Mouse (Mus musculus) hindbrain, embryonic 15.5 days (tissue): ENCODE measurements at regions not wholly inside any gene's neighbourhood (a gene's known extent, or its start where the extent isn't known, plus 50 kb on each side); places are given as distances from the start of the nearest gene placed in this dataset.
A peak's percentile ranks its signal among the peaks of the same experiment; 100 is the strongest.

Experiments used
- ATAC-seq: fragments of 200-750 bp; cut with Nextera tagmentation; 2 replicates; pipeline ENCODE4 v1.8.0; 2017; ENCODE audit warnings: low read depth, moderate number of reproducible peaks, moderate TSS enrichment; ENCODE audit not compliant: low FRiP score
- H3K27ac ChIP-seq: fragments of 300-500 bp; sonication (generic); replicated peaks from 2 replicates; pipeline ENCODE4 v1.5.1; 2015; ENCODE audit warnings: mild to moderate bottlenecking, inconsistent platforms
- H3K27me3 ChIP-seq: fragments of 300-500 bp; sonication (generic); 2 replicates; pipeline ENCODE4 v1.6.1; 2015; ENCODE audit warnings: control low read depth, inconsistent platforms
- H3K36me3 ChIP-seq: fragments of 300-500 bp; sonication (generic); 2 replicates; pipeline ENCODE4 v1.6.1; 2015; ENCODE audit warnings: control low read depth, inconsistent platforms
- H3K4me1 ChIP-seq: fragments of 300-500 bp; sonication (generic); replicated peaks from 2 replicates; pipeline ENCODE4 v1.6.1; 2015; ENCODE audit warnings: control low read depth, inconsistent platforms
- H3K4me2 ChIP-seq: fragments of 300-500 bp; sonication (generic); 2 replicates; pipeline ENCODE4 v1.6.1; 2015; ENCODE audit warnings: moderate library complexity, mild to moderate bottlenecking, inconsistent platforms
- H3K4me3 ChIP-seq: fragments of 300-500 bp; sonication (generic); 2 replicates; pipeline ENCODE4 v1.5.1; 2015; ENCODE audit warnings: mild to moderate bottlenecking, inconsistent platforms
- H3K9ac ChIP-seq: fragments of 300-500 bp; sonication (generic); 2 replicates; pipeline ENCODE4 v1.6.1; 2015; ENCODE audit warnings: inconsistent platforms
- H3K9me3 ChIP-seq: fragments of 300-500 bp; sonication (generic); 2 replicates; pipeline ENCODE4 v1.6.1; 2016; ENCODE audit warnings: control low read depth, inconsistent platforms
- WGBS: fragments of 180-500 bp; shearing (Covaris S2); methylation state at CpG from one replicate; pipeline ENCODE4 v1.1.7; 2015; 5-methylcytosine and 5-hydroxymethylcytosine counted together

- no peak overlapping the region for H3K4me3 ChIP-seq
- no peak overlapping the region for H3K4me2 ChIP-seq
- H3K9ac ChIP-seq, result no peak overlapping the region
- peaks cover 2% of the 10 kb centered on the region; the same call in 1 of the 2 replicates for H3K4me1 ChIP-seq
- H3K27me3 ChIP-seq, result no peaks in the 10 kb centered on the region
- H3K27ac ChIP-seq, result no peak overlapping the region
- no peaks in the 10 kb centered on the region for H3K36me3 ChIP-seq
- peaks cover 6% of the 10 kb centered on the region; the same call in 1 of the 2 replicates for H3K9me3 ChIP-seq
- WGBS, result 70% methylated on average over 12 of the region's 12 CpGs
- no peak for ATAC-seq
These were observed 135.3 kb downstream of the Gm26897 start for GRCm38 (mm10) chr5:111869011-111869410.

DNA sequence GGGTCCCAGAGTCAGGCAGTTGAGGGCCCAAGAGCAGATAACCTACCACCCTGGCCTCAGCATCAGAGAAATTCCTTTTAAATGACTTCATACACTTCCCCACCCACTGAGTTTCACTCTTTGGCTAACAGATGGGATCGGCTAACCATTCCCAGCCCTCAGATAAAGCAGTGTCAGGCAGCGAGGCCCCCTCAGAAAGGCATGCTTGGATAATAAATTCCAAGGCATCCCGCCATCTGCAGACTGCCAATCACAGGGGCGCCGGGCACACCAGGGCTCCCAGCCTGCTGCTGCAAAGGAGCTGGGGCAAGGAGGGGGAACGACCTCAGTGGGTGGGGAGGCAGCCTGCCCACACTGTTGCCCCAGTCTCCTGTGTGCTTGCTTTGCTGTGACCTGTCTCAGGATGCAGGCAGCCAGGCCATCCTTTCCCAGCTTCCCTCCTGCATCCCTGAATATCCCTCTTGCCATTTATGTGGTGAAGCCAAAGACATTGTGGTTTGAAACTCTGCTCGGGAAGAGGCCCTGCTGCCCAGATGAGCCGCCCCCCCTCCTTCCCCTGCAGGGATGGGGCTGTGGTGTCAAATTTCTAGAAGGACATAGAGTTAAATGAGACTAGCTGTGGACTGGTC is 143.6 kb downstream of the Gm26897 start:
- no peaks in the 10 kb centered on the region for H3K36me3 ChIP-seq
- WGBS, result 7% methylated on average over 8 of the region's 8 CpGs
- H3K9ac ChIP-seq, result no peak overlapping the region
- no peaks in the 10 kb centered on the region for H3K9me3 ChIP-seq
- peaks cover 11% of the 10 kb centered on the region for H3K4me1 ChIP-seq
- H3K4me2 ChIP-seq, result no peak overlapping the region
- no peak overlapping the region for H3K4me3 ChIP-seq
- no peaks in the 10 kb centered on the region for H3K27me3 ChIP-seq
- no peak overlapping the region for H3K27ac ChIP-seq
- ATAC-seq, result peak; percentile 30; the same call in 1 of the 2 replicates

DNA sequence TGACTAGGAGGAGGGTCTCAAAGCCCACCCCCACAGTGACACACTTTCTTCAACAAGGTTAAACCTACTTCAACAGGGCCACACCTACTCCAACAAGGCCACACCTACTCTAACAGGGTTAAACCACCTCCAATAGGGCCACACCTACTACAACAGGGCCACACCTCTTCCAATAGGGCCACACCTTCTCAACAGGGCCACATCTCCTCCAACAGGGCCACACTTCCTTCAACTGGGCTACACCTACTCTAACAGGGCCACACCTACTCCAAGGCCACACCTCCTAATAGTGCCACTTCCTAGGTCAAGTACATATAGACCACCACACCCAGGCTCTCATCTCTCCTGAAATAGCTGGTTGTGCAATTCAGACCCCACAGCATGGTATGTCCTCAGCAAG is 145.3 kb downstream of the Gm26897 start:
- Histone ChIP-seq H3K4me2 (no peak overlapping the region), H3K4me3 (no peak overlapping the region), H3K4me1 (peaks cover 11% of the 10 kb centered on the region), H3K9me3 (no peaks in the 10 kb centered on the region), H3K27me3 (no peaks in the 10 kb centered on the region), H3K27ac (no peak overlapping the region), H3K9ac (no peak overlapping the region), H3K36me3 (no peaks in the 10 kb centered on the region)
- no peak for ATAC-seq

- Histone ChIP-seq H3K27ac (no peak overlapping the region), H3K27me3 (0 out of 2 replicates have a peak, but pooled peaks cover 2% of the 10 kb centered on the region), H3K9me3 (no peaks in the 10 kb centered on the region), H3K4me2 (no peak overlapping the region), H3K4me1 (peaks cover 11% of the 10 kb centered on the region), H3K36me3 (no peaks in the 10 kb centered on the region), H3K4me3 (no peak overlapping the region), H3K9ac (no peak overlapping the region)
- ATAC-seq, result no peak
- 85% methylated on average over 2 of the region's 2 CpGs for WGBS
These were observed 146.5 kb downstream of the Gm26897 start for GRCm38 (mm10) chr5:111880268-111880667.

DNA sequence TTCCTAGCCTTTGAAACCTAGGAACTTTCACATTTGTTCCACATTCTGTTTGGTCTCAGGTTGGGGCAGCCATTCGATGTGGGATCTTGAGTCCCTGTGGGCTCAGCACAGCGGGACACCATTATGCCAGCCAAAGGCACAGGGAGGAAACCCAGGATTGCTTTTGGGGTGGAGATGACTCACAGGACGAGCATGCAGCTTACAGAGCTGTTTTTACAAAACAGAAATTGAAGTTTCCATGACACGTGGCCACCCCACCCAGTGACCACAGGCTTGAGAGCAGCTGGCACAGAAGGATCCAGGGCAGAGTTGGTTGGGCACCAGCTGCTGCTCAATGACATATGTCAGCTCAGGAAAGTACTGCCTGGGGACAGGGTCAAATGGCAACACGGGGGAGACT is 147.8 kb downstream of the Gm26897 start:
- Histone ChIP-seq H3K9ac (no peak overlapping the region), H3K9me3 (no peaks in the 10 kb centered on the region), H3K4me3 (no peak overlapping the region), H3K4me1 (peaks cover 18% of the 10 kb centered on the region), H3K36me3 (no peaks in the 10 kb centered on the region), H3K27ac (no peak overlapping the region), H3K4me2 (no peak overlapping the region), H3K27me3 (0 out of 2 replicates have a peak, but pooled peaks cover 2% of the 10 kb centered on the region)
- no peak for ATAC-seq
- WGBS, result 37% methylated on average over 5 of the region's 5 CpGs

DNA sequence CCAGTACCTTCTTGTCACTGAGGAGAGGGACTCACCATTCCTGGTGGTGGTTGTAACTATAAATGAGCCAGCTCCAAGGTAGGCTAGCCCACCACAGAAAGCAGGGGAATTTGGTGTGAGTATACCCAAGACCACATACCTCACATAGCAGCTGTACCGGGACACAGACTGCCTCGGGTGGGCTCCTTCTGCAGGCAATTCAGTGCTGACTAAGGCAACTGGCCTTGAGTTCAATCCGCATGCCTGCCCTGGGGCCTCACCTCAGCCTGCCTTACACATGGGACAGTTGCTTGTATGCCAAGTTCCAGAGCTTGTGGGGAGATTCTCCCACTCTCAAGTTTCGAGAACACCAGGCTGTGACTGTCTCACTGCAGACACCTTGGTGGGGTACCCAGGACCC is 153.6 kb downstream of the Gm26897 start:
- H3K4me3 ChIP-seq, result no peak overlapping the region
- no peak for ATAC-seq

DNA sequence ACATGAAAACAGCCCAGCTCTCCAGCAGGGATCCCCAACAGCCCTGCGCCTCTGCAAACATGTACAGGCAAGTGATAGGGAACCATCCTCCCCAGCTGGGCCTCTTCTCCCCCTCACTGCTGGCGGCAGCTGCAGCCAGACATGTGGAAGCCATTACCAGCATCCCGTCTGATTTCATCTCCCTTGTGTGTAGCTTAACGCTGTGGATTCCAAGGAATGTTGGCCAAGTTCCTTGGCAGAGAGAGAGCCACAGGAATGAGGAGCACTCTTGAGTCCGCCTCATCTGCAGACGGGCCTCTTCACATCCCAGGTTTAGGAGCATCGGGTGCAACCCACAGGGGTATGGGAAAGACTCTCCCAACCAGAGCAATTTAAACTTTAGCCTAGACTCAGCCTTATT is 157.1 kb downstream of the Gm26897 start:
- H3K9me3 ChIP-seq, result no peaks in the 10 kb centered on the region
- H3K4me1 ChIP-seq, result peaks cover 45% of the 10 kb centered on the region
- WGBS, result 40% methylated on average over 7 of the region's 7 CpGs
- no peaks in the 10 kb centered on the region for H3K27me3 ChIP-seq
- ATAC-seq, result no peak
- no peak overlapping the region for H3K4me2 ChIP-seq
- H3K27ac ChIP-seq, result no peak overlapping the region
- H3K36me3 ChIP-seq, result no peaks in the 10 kb centered on the region
- no peak overlapping the region for H3K9ac ChIP-seq
- H3K4me3 ChIP-seq, result no peak overlapping the region

More for the DNA sequence above, 153.6 kb downstream of the Gm26897 start:
- Histone ChIP-seq H3K4me1 (peaks cover 23% of the 10 kb centered on the region), H3K27me3 (0 out of 2 replicates have a peak, but pooled peaks cover 2% of the 10 kb centered on the region), H3K9me3 (no peaks in the 10 kb centered on the region), H3K9ac (no peak overlapping the region), H3K36me3 (no peaks in the 10 kb centered on the region), H3K4me2 (no peak overlapping the region), H3K27ac (no peak overlapping the region)
- WGBS, result 56% methylated on average over 4 of the region's 4 CpGs

DNA sequence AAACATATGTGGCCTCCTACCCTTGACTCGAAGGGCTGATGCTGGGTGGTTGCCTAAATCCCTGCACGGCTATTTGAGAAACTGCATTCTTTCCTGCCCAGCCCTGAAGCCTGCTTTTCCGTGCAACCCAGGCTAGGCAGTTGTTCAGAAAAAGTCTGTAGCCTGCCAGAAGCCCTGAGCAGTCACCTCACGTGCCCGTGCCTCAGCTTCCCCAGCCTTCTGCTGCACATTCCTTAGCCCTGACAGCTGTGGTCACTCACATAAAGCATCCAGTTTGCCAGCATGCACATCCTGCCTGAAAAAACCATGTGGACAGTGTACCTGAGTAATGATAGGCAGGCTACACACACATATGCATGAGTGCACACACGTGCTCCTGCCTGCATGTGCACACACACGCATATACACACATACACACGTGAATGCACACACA is 157.6 kb downstream of the Gm26897 start:
- peaks cover 40% of the 10 kb centered on the region for H3K4me1 ChIP-seq
- H3K9me3 ChIP-seq, result no peaks in the 10 kb centered on the region
- H3K27ac ChIP-seq, result no peak overlapping the region
- H3K9ac ChIP-seq, result no peak overlapping the region
- no peak for ATAC-seq
- no peak overlapping the region for H3K4me2 ChIP-seq
- H3K4me3 ChIP-seq, result no peak overlapping the region
- no peaks in the 10 kb centered on the region for H3K36me3 ChIP-seq
- 70% methylated on average over 8 of the region's 8 CpGs for WGBS
- H3K27me3 ChIP-seq, result no peaks in the 10 kb centered on the region

- Histone ChIP-seq H3K27me3 (no peaks in the 10 kb centered on the region), H3K4me3 (no peak overlapping the region), H3K4me2 (no peak overlapping the region), H3K4me1 (peaks cover 43% of the 10 kb centered on the region), H3K9ac (no peak overlapping the region), H3K27ac (no peak overlapping the region), H3K9me3 (no peaks in the 10 kb centered on the region), H3K36me3 (no peaks in the 10 kb centered on the region)
- WGBS, result 37% methylated on average over 3 of the region's 3 CpGs
- no peak for ATAC-seq
These were observed 159.2 kb downstream of the Gm26897 start for GRCm38 (mm10) chr5:111892956-111893355.

- Histone ChIP-seq H3K9ac (peak overlapping the region; percentile 15; the same call in 1 of the 2 replicates), H3K4me1 (peaks cover 52% of the 10 kb centered on the region), H3K9me3 (no peaks in the 10 kb centered on the region), H3K27me3 (no peaks in the 10 kb centered on the region), H3K27ac (peak overlapping the region; percentile 67), H3K36me3 (no peaks in the 10 kb centered on the region), H3K4me3 (peak overlapping the region; percentile 22), H3K4me2 (peak overlapping the region; percentile 55)
- 0% methylated on average over 11 of the region's 11 CpGs for WGBS
- ATAC-seq, result peak; percentile 87
These were observed 160.2 kb downstream of the Gm26897 start for GRCm38 (mm10) chr5:111893905-111894311.

DNA sequence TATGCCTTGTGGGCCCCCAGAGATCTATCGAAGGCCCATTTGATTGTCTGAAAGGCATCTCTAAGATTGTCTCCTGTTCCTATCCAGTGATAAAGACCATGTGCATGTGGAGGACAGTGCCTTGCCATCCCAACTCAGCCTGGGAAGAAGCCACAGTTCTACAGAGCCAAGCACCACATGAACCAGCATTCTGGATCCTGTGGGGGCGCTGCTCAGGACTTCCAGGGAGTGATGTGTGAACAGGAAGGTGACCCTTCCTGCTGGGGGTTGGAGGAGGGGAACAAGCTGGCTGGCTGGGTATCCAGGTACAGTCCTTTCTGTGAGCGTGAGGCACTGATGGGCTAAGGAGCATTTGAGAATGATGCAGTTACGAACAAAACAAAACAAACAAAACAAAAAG is 163.8 kb downstream of the Gm26897 start:
- no peak overlapping the region for H3K27ac ChIP-seq
- no peaks in the 10 kb centered on the region for H3K9me3 ChIP-seq
- no peak overlapping the region for H3K4me2 ChIP-seq
- peaks cover 6% of the 10 kb centered on the region; the same call in 1 of the 2 replicates for H3K27me3 ChIP-seq
- ATAC-seq, result no peak
- no peaks in the 10 kb centered on the region for H3K36me3 ChIP-seq
- H3K9ac ChIP-seq, result no peak overlapping the region
- peaks cover 38% of the 10 kb centered on the region for H3K4me1 ChIP-seq
- 73% methylated on average over 4 of the region's 4 CpGs for WGBS
- H3K4me3 ChIP-seq, result no peak overlapping the region

DNA sequence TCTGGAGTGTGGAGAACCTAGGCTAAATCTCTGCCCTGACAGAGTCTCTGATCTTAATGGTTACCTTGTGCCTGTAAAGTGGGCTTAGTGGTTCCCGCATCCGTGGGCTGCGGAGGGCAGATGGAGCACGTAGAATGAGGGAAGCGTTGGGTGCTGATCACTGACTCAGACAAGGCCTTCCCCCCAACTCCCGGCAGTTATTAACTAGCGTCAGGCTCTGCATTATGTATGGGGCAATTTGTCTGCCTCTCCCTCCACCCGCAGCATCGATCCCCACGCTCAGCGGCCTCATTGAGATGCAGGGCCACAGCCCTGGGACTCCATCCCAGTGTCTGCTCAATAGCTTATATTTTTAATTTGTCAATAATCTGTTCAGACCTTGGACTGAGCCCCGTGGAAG is 164.8 kb downstream of the Gm26897 start:
- Histone ChIP-seq H3K36me3 (no peaks in the 10 kb centered on the region), H3K9me3 (no peaks in the 10 kb centered on the region), H3K9ac (no peak overlapping the region), H3K4me3 (no peak overlapping the region), H3K4me2 (no peak overlapping the region), H3K27ac (0 out of 2 replicates have a peak overlapping the region, but pooled peaks have one; percentile 5), H3K4me1 (peaks cover 29% of the 10 kb centered on the region), H3K27me3 (peaks cover 6% of the 10 kb centered on the region; the same call in 1 of the 2 replicates)
- WGBS, result 22% methylated on average over 12 of the region's 12 CpGs
- ATAC-seq, result 0 out of 2 replicates have a peak, but pooled peaks have one; percentile 9

GRCm38 (mm10) chr5:111901197-111901596 is 167.5 kb downstream of the Gm26897 start:
- peaks cover 16% of the 10 kb centered on the region for H3K4me1 ChIP-seq
- no peaks in the 10 kb centered on the region for H3K9me3 ChIP-seq
- H3K27me3 ChIP-seq, result peaks cover 6% of the 10 kb centered on the region; the same call in 1 of the 2 replicates
- H3K36me3 ChIP-seq, result no peaks in the 10 kb centered on the region
- H3K27ac ChIP-seq, result no peak overlapping the region
- no peak overlapping the region for H3K9ac ChIP-seq
- 24% methylated on average over 5 of the region's 5 CpGs for WGBS
- no peak overlapping the region for H3K4me2 ChIP-seq
- H3K4me3 ChIP-seq, result no peak overlapping the region
- no peak for ATAC-seq
